Mouse (Mus musculus) embryonic facial prominence, embryonic 15.5 days (tissue): Measurements from ENCODE around the gene Palmd. TPM values are rescaled to one million over a fixed set of nuclear protein-coding genes. Genes with fewer than 3 reads are reported as not detected.

ENCODE experiments used
- ATAC-seq: fragments of 200-750 bp; cut with Nextera tagmentation; 2 replicates; pipeline ENCODE4 v1.8.0; 2017; ENCODE audit warnings: low read depth, moderate TSS enrichment; ENCODE audit not compliant: insufficient number of reproducible peaks, low FRiP score, low TSS enrichment
- H3K27ac ChIP-seq: fragments of 300-500 bp; sonication (generic); replicated peaks from 2 replicates; pipeline ENCODE4 v1.5.1; 2015; ENCODE audit warnings: mild to moderate bottlenecking, inconsistent platforms
- H3K27me3 ChIP-seq: fragments of 300-500 bp; sonication (generic); 2 replicates; pipeline ENCODE4 v1.6.1; 2015; ENCODE audit warnings: inconsistent platforms
- H3K36me3 ChIP-seq: fragments of 300-500 bp; sonication (generic); 2 replicates; pipeline ENCODE4 v1.6.1; 2015; ENCODE audit warnings: mild to moderate bottlenecking, inconsistent platforms
- H3K4me1 ChIP-seq: fragments of 300-500 bp; sonication (generic); 2 replicates; pipeline ENCODE4 v1.6.1; 2015; ENCODE audit warnings: inconsistent platforms
- H3K4me2 ChIP-seq: fragments of 300-500 bp; sonication (generic); replicated peaks from 2 replicates; pipeline ENCODE4 v1.6.1; 2015; ENCODE audit warnings: mild to moderate bottlenecking, inconsistent platforms
- H3K4me3 ChIP-seq: fragments of 300-500 bp; sonication (generic); replicated peaks from 2 replicates; pipeline ENCODE4 v1.5.1; 2015; ENCODE audit warnings: mild to moderate bottlenecking, inconsistent platforms
- H3K9ac ChIP-seq: fragments of 300-500 bp; sonication (generic); 2 replicates; pipeline ENCODE4 v1.6.1; 2015; ENCODE audit warnings: inconsistent platforms
- H3K9me3 ChIP-seq: fragments of 300-500 bp; sonication (generic); replicated peaks from 2 replicates; pipeline ENCODE4 v1.6.1; 2016; ENCODE audit warnings: inconsistent platforms
- WGBS: fragments of 180-500 bp; shearing (Covaris S2); methylation state at CpG from one replicate; pipeline ENCODE4 v1.1.7; 2015; 5-methylcytosine and 5-hydroxymethylcytosine counted together
- polyA plus RNA-seq: library from polyadenylated mRNA; unstranded; fragments of >200 nt; fragmentation: Nextera tagmentation; extraction: Ambion mirVana; gene quantifications from 2 replicates; pipeline ENCODE4 v1.2.1, GENCODE M21; 2015

Palmd gene
- polyA plus RNA-seq, 1 experiment from 2014 or later, result 22.3 TPM

GRCm38 (mm10) chr3:116960414-116960813, 8.4 kb downstream of the Palmd start:
- H3K9ac ChIP-seq, result no peak overlapping the region
- H3K36me3 ChIP-seq, result no peaks in the 10 kb centered on the region
- no peaks in the 10 kb centered on the region for H3K27me3 ChIP-seq
- no peak overlapping the region for H3K4me3 ChIP-seq
- no peak overlapping the region for H3K4me2 ChIP-seq
- H3K27ac ChIP-seq, result no peak overlapping the region
- H3K4me1 ChIP-seq, result 0 out of 2 replicates have a peak, but pooled peaks cover 4% of the 10 kb centered on the region
- WGBS, result 53% methylated on average over 2 of the region's 2 CpGs
- no peaks in the 10 kb centered on the region for H3K9me3 ChIP-seq
- no peak for ATAC-seq

GRCm38 (mm10) chr3:116955061-116955460, 13.7 kb downstream of the Palmd start:
- Histone ChIP-seq H3K4me2 (no peak overlapping the region), H3K27me3 (no peaks in the 10 kb centered on the region), H3K9ac (no peak overlapping the region), H3K27ac (no peak overlapping the region), H3K4me1 (no peaks in the 10 kb centered on the region), H3K9me3 (no peaks in the 10 kb centered on the region), H3K4me3 (no peak overlapping the region), H3K36me3 (no peaks in the 10 kb centered on the region)
- 54% methylated on average over 6 of the region's 6 CpGs for WGBS
- no peak for ATAC-seq

GRCm38 (mm10) chr3:116953366-116953765, 15.4 kb downstream of the Palmd start:
- WGBS, result 81% methylated on average over 6 of the region's 6 CpGs
- no peaks in the 10 kb centered on the region for H3K36me3 ChIP-seq
- no peaks in the 10 kb centered on the region for H3K4me1 ChIP-seq
- no peak for ATAC-seq
- H3K4me3 ChIP-seq, result no peak overlapping the region
- no peaks in the 10 kb centered on the region for H3K9me3 ChIP-seq
- H3K9ac ChIP-seq, result no peak overlapping the region
- H3K4me2 ChIP-seq, result no peak overlapping the region
- no peak overlapping the region for H3K27ac ChIP-seq
- no peaks in the 10 kb centered on the region for H3K27me3 ChIP-seq

GRCm38 (mm10) chr3:116952242-116952899, 16.4 kb downstream of the Palmd start:
- no peak overlapping the region for H3K27ac ChIP-seq
- no peak overlapping the region for H3K4me3 ChIP-seq
- no peaks in the 10 kb centered on the region for H3K4me1 ChIP-seq
- H3K9ac ChIP-seq, result no peak overlapping the region
- ATAC-seq, result no peak
- no peak overlapping the region for H3K4me2 ChIP-seq
- H3K36me3 ChIP-seq, result no peaks in the 10 kb centered on the region
- no peaks in the 10 kb centered on the region for H3K27me3 ChIP-seq
- WGBS, result 72% methylated on average over 8 of the region's 8 CpGs
- no peaks in the 10 kb centered on the region for H3K9me3 ChIP-seq

GRCm38 (mm10) chr3:116951489-116951888, 17.3 kb downstream of the Palmd start:
- no peaks in the 10 kb centered on the region for H3K27me3 ChIP-seq
- H3K27ac ChIP-seq, result no peak overlapping the region
- H3K4me3 ChIP-seq, result no peak overlapping the region
- H3K4me1 ChIP-seq, result no peaks in the 10 kb centered on the region
- no peak for ATAC-seq
- WGBS, result 87% methylated on average over 3 of the region's 3 CpGs
- no peak overlapping the region for H3K9ac ChIP-seq
- H3K4me2 ChIP-seq, result no peak overlapping the region
- no peaks in the 10 kb centered on the region for H3K9me3 ChIP-seq
- H3K36me3 ChIP-seq, result no peaks in the 10 kb centered on the region

- no peak overlapping the region for H3K27ac ChIP-seq
- no peak overlapping the region for H3K4me2 ChIP-seq
- H3K9ac ChIP-seq, result no peak overlapping the region
- no peak overlapping the region for H3K4me3 ChIP-seq
- no peaks in the 10 kb centered on the region for H3K27me3 ChIP-seq
- no peaks in the 10 kb centered on the region for H3K36me3 ChIP-seq
- 67% methylated on average over 6 of the region's 6 CpGs for WGBS
- no peaks in the 10 kb centered on the region for H3K9me3 ChIP-seq
- no peaks in the 10 kb centered on the region for H3K4me1 ChIP-seq
- no peak for ATAC-seq
These were observed 18.1 kb downstream of the Palmd start for GRCm38 (mm10) chr3:116950665-116951115.

GRCm38 (mm10) chr3:116946476-116946875, 22.3 kb downstream of the Palmd start:
- Histone ChIP-seq H3K9ac (no peak overlapping the region), H3K4me1 (no peaks in the 10 kb centered on the region), H3K27me3 (no peaks in the 10 kb centered on the region), H3K4me3 (no peak overlapping the region), H3K9me3 (no peaks in the 10 kb centered on the region), H3K27ac (no peak overlapping the region), H3K4me2 (no peak overlapping the region), H3K36me3 (no peaks in the 10 kb centered on the region)
- no peak for ATAC-seq
- 83% methylated on average over 4 of the region's 4 CpGs for WGBS

- Histone ChIP-seq H3K4me3 (no peak overlapping the region), H3K36me3 (no peaks in the 10 kb centered on the region), H3K4me1 (no peaks in the 10 kb centered on the region), H3K27me3 (no peaks in the 10 kb centered on the region), H3K27ac (no peak overlapping the region), H3K9me3 (no peaks in the 10 kb centered on the region), H3K4me2 (no peak overlapping the region), H3K9ac (no peak overlapping the region)
- no peak for ATAC-seq
- WGBS, result 77% methylated on average over 4 of the region's 4 CpGs
These were observed 25.4 kb downstream of the Palmd start for GRCm38 (mm10) chr3:116943422-116943821.

- H3K36me3 ChIP-seq, result no peaks in the 10 kb centered on the region
- H3K27me3 ChIP-seq, result no peaks in the 10 kb centered on the region
- no peak for ATAC-seq
- H3K4me1 ChIP-seq, result no peaks in the 10 kb centered on the region
- H3K27ac ChIP-seq, result no peak overlapping the region
- H3K4me3 ChIP-seq, result no peak overlapping the region
- no peaks in the 10 kb centered on the region for H3K9me3 ChIP-seq
- 72% methylated on average over 6 of the region's 6 CpGs for WGBS
- no peak overlapping the region for H3K4me2 ChIP-seq
- H3K9ac ChIP-seq, result no peak overlapping the region
These were observed 26.0 kb downstream of the Palmd start for GRCm38 (mm10) chr3:116942751-116943150.

- H3K9ac ChIP-seq, result no peak overlapping the region
- no peaks in the 10 kb centered on the region for H3K36me3 ChIP-seq
- H3K27ac ChIP-seq, result no peak overlapping the region
- no peak overlapping the region for H3K4me2 ChIP-seq
- no peaks in the 10 kb centered on the region for H3K4me1 ChIP-seq
- H3K9me3 ChIP-seq, result no peaks in the 10 kb centered on the region
- WGBS, result 95% methylated on average over 1 of the region's 1 CpGs
- ATAC-seq, result no peak
- no peak overlapping the region for H3K4me3 ChIP-seq
- H3K27me3 ChIP-seq, result no peaks in the 10 kb centered on the region
These were observed 27.1 kb downstream of the Palmd start for GRCm38 (mm10) chr3:116941559-116942117.

GRCm38 (mm10) chr3:116940804-116941558, 27.8 kb downstream of the Palmd start:
- no peaks in the 10 kb centered on the region for H3K4me1 ChIP-seq
- H3K36me3 ChIP-seq, result no peaks in the 10 kb centered on the region
- no peak overlapping the region for H3K27ac ChIP-seq
- no peaks in the 10 kb centered on the region for H3K9me3 ChIP-seq
- no peak overlapping the region for H3K4me2 ChIP-seq
- 64% methylated on average over 10 of the region's 10 CpGs for WGBS
- no peak for ATAC-seq
- no peak overlapping the region for H3K4me3 ChIP-seq
- no peaks in the 10 kb centered on the region for H3K27me3 ChIP-seq
- H3K9ac ChIP-seq, result no peak overlapping the region
